Mouse (Mus musculus) naive thymus-derived CD4-positive, alpha-beta T cell, adult 2 months (primary cell): Measurements from ENCODE around the gene Gm28051.
A peak's percentile ranks its signal among the peaks of the same experiment; 100 is the strongest.

Source experiments
- DNase-seq: peaks from one replicate; pipeline ENCODE4 v3.0.0-alpha.2; 2011; ENCODE audit warnings: low read depth

The Gm28051 gene

DNA sequence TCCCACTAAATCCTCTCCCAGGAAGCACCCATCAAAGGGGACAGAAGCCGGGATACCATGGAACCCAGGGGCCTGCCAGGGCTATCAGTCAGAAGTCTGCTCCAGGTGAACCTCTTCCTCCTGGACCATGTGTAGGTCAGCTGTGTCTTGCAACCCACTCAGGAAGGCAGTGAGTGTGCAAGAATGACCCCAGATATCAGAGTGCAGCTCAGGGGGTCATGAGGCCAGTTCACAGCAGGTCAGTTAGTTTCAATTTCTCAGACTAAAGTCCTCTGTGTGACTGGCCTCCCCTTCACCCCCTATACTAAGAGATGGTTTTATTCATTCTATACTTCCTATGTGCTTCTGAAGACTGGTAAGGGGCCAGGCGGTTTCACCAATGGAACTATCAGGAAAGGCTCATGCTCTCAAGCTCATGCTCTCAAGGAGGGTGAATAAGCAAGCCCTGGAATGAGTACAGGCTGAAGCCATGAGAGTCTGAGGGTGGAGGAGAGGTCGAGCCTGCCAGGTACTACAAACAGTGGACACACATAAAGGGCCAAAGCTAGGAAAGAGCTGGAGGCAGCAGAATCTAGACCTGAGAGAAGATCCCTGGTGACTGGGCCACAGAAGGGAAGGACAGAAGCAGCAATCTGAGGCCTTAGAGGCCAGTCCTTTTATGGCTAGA, 72.7 kb downstream of the Gm28051 start:
- DNase-seq = no peak

DNA sequence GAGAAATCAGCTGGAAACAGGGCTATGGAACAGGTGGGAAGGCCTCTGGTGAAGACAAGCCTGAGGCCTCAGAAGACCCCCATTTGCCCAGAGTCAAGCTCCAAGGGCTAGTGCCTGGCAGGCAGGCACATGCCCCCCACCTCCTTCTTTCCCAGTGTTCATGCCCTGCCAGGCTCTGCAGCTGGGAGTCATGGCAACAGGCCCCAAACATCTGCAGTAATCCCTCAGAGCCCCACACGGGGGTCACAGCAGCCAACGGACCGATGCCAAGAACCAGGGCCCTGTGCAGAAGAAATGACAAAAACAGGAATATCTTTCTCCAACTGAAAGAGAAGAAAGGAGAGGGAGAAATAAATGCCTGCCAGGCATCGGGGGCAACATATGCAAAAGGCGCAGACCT, 73.6 kb downstream of the Gm28051 start:
- no peak for DNase-seq

DNA sequence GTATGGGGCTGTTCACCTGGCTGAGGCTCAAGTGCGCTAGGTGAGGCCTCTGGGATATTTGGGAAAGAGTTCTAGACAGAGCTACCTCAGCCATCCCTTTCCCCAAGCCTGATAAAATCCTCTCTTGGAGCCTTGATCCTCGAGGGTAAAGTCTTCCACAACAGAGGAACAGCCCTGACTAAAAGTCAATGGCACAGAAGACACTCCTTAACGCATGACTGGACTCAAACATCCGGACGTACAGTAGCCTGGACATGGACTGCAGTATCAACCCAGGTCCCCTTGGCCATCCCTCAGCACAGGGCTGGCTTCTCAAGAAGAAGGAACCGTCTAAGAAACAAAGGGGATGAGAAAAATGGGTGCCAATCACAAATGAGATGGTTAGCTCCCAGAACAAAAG, 74.1 kb downstream of the Gm28051 start:
- DNase-seq = no peak

DNA sequence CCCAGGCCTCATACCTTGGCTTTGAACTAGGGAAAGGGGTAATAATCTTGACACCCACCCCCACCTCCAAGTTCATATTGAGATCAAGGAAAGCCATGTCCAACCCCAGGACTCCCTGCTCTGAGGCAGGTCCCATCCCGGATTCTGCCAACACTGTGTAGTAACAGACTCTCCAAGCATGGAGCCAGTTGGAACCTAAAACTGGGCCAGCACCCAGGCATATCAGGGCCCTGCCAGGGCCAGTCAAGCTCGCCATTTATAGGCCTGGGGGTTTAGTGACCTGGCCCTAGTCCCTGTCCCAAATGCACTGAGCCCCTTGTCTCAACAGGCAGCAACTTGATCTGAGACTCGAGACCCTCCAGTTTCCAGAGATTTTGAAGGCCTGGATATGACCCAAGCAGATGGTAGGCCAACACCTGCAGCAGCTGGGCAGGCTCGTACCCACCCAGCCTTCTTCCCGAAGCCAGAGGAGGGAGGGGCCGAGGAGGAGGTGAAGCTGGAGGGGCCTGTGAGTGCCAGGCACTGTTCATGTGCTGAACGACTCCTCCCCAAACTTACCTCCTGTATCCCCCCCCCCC, 74.8 kb downstream of the Gm28051 start:
- DNase-seq = no peak

DNA sequence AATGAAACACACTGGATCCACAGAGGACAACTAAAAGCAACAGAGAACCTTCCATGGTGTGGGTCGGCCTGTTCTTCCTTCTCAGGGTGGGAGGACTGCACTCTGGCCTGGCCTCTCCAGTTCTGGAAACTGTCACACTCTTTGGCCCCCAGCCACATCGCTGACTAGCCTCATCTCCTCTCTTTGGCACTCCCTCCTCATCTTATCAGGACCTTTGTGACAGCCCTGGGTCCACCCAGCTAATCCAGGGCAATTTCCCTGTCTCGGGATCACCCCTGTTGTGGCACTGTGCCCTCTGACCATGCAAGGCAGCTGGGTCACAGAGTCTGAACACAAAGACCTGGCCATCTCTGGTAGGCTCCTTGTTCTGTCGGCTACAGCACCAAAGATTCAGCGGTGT, 75.5 kb downstream of the Gm28051 start:
- DNase-seq = no peak

DNA sequence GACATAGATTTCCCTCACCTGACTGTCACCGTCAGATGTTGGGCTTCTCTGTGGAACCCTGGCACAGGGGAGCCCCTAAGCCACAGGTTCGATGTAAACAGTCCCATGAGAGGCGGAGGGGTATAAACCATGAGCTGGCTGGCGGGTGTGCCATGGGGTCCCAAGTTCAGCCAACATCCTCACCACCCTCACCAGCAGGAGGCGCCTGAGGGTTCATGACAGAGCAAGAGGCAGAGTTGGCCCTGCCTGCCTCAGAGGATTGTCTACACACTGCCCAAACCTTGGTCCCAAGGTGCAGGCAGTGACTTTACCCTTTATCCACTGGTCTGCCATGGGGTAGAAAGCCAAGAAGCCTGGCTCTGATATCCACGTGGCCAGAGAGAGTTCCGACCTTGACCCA, 76.0 kb downstream of the Gm28051 start:
- peak; percentile 57 for DNase-seq

DNA sequence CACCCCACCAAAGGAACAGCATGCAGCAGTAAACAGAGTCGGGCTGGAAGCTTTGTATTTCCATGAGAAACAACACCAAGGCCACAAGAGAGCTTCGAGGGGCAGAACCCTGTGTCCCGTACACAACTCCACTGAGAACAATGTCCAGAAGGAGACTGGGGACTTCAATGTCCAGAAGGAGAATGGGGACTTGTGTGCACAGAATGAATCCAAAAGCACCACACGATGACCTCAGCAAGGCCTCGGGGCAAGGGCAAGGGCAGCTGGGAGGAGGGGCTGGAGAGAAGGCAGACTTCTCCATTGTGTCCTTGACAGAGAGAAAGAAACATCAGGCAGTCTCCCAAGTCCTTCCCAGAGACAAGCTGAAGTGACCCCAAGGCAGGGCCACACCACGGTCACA, 78.7 kb downstream of the Gm28051 start:
- no peak for DNase-seq

DNA sequence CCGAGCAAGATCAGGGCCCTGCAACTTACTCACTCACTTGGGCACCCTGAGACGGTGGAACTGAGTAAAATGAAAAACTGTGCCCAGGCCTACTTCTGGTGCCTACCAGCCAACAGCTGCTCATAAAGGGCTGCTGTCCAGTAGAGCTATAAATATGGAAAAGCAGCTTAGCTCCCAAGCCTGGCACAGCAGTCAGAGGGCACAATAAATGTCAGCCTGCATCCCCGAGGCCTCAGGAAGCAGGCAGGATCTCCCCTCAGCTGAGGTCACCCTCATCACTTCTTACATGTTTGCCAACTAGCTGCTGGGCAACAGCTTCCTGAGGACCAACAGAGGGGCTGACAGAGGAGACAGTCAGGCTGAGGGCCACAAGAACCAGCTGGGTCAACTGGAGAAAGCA, 80.5 kb downstream of the Gm28051 start:
- no peak for DNase-seq

DNA sequence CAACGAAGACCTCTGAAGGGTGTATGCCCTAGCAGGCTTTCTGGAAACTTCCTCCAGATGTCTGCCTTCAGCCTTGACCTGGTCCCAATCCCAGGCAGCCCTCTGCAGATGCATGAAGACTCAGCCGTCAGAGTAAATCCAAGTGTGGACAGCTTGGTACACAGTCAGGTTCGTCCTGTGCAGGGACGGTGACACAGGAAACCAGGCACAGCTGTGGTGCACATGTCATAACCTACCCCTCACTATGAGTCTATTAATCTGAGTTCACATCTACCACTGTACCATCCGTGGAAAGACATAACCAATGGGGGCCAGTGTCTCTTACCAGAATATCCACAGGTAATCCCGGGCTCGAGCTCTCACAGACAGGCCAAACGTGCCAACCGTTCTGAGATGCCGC, 83.0 kb downstream of the Gm28051 start:
- DNase-seq = peak; percentile 58

DNA sequence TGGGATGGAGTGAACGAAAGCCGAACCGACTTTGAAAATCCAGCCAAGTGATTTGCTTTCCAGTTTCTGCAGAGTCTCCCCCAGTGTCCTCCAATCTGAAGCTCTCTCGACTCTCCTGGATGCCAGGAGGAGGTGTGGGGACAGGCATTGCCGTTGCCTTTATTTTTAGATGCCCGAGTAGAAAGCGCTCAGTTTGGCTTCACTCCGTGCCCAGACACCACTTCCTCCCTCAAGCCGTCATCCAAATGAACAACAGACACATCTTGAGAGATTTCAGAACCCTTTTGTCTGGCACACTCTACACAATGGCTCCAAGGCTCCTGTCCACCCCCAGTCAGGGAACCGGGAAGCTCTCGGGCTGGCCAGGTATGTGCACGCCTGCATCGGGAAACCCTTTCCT, 83.4 kb downstream of the Gm28051 start:
- no peak for DNase-seq

DNA sequence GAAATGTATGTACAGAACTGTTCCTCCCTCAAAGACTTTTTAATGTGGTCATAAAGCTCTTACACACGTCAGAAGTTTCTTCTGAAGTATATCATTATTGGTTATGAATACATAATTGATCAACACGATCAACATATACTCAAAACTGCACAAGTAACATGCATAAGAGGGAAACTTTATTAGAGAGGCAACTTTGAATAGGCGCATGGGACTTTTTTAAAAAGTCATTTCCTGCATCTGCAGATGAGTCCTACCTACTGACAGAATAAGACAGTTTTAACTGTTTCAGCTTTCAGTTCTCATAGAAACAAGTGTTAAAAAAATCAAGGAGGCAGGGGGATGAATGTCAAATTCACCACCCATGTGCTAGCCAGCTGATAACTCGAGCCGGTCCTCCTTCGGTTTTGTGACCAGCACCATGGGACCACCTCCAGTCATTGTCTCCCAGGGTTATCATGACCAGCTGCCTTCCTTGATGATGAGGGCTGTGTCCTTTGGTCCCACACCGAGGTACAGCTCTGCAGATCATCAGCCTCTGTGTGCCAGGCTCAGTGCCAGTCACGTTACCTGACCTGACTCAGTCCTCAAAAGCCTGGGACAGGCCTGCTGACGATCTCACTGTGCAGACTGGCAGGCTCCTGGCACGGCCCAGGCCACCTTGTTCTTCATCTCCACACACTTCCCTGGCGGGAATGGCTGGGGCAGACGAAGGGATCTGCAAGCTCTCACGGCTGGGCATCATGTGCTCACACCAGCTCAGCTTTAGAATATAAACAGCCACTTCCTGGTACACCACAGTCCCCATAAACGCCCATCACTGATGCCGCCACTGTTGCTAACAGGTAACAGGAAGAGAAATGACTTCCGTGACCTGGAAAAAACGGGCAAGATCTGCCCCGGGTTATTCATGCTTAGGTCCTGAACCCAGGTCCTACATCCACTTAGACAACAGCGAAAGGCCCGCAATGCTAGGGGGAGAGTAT, 84.4 kb downstream of the Gm28051 start:
- DNase-seq = peak; percentile 68

DNA sequence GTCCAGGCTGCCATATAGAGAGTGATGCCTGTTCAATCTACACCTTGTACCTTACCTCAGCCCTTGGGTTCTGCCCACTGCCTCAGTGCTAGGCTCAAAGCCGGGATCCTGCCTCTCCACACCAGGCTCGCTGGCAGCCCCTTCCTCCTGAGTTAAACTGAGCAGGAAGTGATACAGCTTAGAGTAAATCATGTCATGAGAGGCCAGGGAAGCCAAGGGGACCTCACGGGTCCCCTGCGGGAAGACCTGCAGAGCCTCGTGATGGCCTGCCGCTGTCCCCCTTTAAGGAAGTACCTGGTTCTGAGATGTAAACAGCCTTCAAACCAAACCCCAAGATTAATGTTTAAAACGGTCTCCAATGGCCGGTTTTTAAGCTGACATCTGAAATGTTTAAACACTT, 85.4 kb downstream of the Gm28051 start:
- peak; percentile 48 for DNase-seq

DNA sequence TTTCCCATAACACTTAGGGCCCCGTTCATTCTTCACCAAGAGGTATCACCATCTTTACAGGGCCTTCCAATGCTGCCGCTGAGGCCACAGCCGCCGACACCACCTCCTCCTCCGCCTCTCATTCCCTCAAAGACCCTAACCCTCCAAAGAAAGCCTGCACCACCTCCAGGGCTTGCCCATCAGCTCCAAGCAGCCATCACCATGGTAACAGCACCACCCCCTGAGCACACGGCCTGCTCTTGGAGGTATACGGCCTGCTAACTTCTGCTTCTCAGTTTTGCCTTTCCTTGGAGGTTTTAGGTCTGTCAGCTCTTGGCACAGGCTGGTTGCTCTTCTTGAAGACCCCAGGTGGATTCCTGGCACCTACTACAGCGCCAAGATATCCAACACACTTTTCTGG, 86.7 kb downstream of the Gm28051 start:
- no peak for DNase-seq
